Mouse (Mus musculus) spleen, adult 2 months (tissue): ENCODE measurements around the gene Cdk2ap1.

Experiments used
- CTCF ChIP-seq: fragments of 200-500 bp; IDR thresholded peaks from 2 replicates; pipeline ENCODE4 v1.5.1; 2011; ENCODE audit warnings: mild to moderate bottlenecking, inconsistent platforms; ENCODE audit not compliant: insufficient read depth, insufficient read length, insufficient replicate concordance; ENCODE audit errors: extremely low read depth
- POLR2A ChIP-seq: fragments of 200-500 bp; IDR thresholded peaks from 2 replicates; pipeline ENCODE4 v1.6.1; 2011; ENCODE audit warnings: low read depth, low read length, inconsistent platforms

DNA sequence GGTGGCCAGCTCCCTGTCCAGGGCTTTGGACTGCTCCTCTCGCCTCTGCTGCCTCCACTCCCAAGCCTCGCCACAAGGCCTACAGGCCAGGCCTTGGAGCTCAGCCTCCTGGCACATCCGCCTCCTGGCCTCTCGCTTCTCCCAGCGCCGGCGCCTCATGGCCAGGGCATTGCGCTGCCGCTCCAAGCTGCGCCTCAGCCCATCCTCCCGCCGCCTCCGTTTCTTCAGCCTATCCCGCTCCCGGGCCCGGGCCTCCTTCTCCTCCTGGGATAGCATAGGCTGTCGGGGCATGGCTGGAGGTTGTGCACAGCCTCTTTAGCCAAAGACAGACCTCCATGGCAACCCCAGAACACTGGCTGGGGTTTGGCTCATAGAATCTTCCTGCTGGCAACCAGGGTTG is 13.7 kb downstream of the Cdk2ap1 start:
- TF ChIP-seq CTCF = no peak
- no peak for TF ChIP-seq POLR2A
